Mouse (Mus musculus): ENCODE measurements around the gene Ubtd1.

DNA sequence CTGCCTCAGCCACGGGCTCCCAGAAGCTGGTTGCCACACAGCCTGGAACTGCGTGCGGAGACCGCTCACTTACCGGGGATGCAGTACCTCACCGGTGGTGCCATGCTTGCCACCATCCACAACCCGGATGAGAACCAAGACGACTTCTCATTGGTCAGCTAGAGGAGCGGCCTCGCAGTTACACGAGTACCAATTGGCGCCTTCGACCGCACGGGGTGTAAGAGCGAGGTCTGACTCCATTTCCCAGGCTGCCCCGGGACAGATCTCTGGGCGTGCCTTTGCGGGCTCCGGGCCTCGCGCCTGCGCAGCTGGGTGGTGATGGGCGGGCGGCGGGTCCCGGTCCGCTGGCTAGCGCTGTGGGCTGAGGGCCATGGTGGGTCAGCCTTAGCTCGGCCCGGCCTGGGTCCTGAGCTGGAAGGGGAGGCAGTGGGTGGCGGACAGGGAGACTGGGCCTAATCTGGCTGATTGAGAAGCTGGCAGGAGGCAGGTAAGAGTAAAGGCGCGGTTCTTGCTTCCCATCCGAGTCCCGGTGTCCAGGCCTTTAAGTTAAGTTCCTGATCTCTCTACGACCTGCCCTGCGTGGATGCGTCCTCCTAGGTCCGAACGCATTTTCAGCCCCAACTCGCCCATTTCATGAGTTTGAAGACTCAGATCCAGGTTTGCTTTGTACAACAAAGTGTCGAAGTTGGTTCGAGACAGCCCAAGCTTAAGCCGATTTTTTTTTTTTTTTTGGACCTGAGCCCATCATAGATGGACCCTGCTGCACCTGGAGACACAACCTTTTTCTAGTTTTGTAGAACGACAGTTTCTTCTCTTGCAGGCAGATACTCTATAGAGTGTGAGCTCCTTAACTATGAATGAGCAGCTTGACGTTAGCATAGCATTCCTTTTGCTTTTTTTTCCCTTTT lies 48.1 kb upstream of the Ubtd1 start, which contains the start of the genes Exosc1 and Zdhhc16:
- TF ChIP-seq GATA1 (IDR thresholded peaks at IDR 0.05; ENCODE audit: borderline replicate concordance, low read length) (no peak), FLI1 (IDR thresholded peaks at IDR 0.05; ENCODE audit: low read length) (no peak)
